Mouse (Mus musculus) heart, adult 2 months (tissue): ENCODE data around the gene Anks1. TPM values are rescaled to one million over a fixed set of nuclear protein-coding genes. Genes with fewer than 3 reads are reported as not detected.
"Not testable (repeated sequence)": the region's sequence is repeated elsewhere in the genome, so short reads cannot be mapped to it uniquely, and the experiment has no call there.

Experiments used
- DNase-seq, 2 experiments: peaks; one replicate each; pipeline ENCODE4 v3.0.0; 2021
- H3K27ac ChIP-seq: fragments of 200-600 bp; 2 replicates; pipeline ENCODE4 v1.8.1; 2022
- H3K27me3 ChIP-seq: fragments of 200-500 bp; 2 replicates; pipeline ENCODE4 v1.6.1; 2012; ENCODE audit warnings: mild to moderate bottlenecking, low read length, inconsistent platforms, mixed read lengths; ENCODE audit not compliant: control insufficient read depth, insufficient read depth
- H3K36me3 ChIP-seq: fragments of 200-500 bp; 2 replicates; pipeline ENCODE4 v1.6.1; 2012; ENCODE audit warnings: low read length, inconsistent platforms; ENCODE audit not compliant: control insufficient read depth, insufficient read depth
- H3K4me1 ChIP-seq: fragments of 200-500 bp; 2 replicates; pipeline ENCODE4 v1.6.1; 2011; ENCODE audit warnings: low read length; ENCODE audit not compliant: control insufficient read depth, insufficient read depth
- H3K4me3 ChIP-seq: fragments of 200-600 bp; 2 replicates; pipeline ENCODE4 v1.8.1; 2022
- H3K79me2 ChIP-seq: fragments of 200-500 bp; replicated peaks from 2 replicates; pipeline ENCODE4 v1.6.1; 2012; ENCODE audit warnings: mild to moderate bottlenecking, inconsistent platforms, low read length, moderate library complexity, mixed read lengths; ENCODE audit not compliant: control insufficient read depth, insufficient read depth
- H3K9ac ChIP-seq: fragments of 200-500 bp; 2 replicates; pipeline ENCODE4 v1.6.1; 2012; ENCODE audit warnings: low read depth, mild to moderate bottlenecking, control low read depth, inconsistent platforms, low read length, mixed read lengths
- CTCF ChIP-seq: fragments of 200-600 bp; IDR thresholded peaks from 2 replicates; pipeline ENCODE4 v1.8.1; 2022; ENCODE audit warnings: antibody characterized with exemption, mild to moderate bottlenecking, moderate library complexity
- EP300 ChIP-seq: fragments of 200-500 bp; IDR thresholded peaks from 2 replicates; pipeline ENCODE4 v1.6.1; 2011; ENCODE audit warnings: low read depth, low read length, control low read depth; ENCODE audit not compliant: insufficient read depth
- POLR2A ChIP-seq: fragments of 200-500 bp; IDR thresholded peaks from 2 replicates; pipeline ENCODE4 v1.6.1; 2011; ENCODE audit warnings: mild to moderate bottlenecking, low read depth, low read length, control low read depth; ENCODE audit not compliant: insufficient read depth
- WGBS: fragments of 180-500 bp; shearing (Covaris S2); methylation state at CpG from one replicate; pipeline ENCODE4 v1.1.7; 2018; 5-methylcytosine and 5-hydroxymethylcytosine counted together
- intact Hi-C: fragments of 180-260 bp; cut with DNase I; formaldehyde crosslinking; loops from one replicate; pipeline ENCODE4 v1.15.1; 2025
- polyA plus RNA-seq: library from polyadenylated mRNA; depleted of rRNA; stranded (reverse); fragments of >200 nt; gene quantifications from 2 replicates; pipeline ENCODE4 v1.2.3, GENCODE M21; 2012
- total RNA-seq, 2 experiments: library from RNA; stranded (reverse); gene quantifications; 2 replicates each; pipeline ENCODE4 v1.2.3; 2021

Anks1 gene
- total and polyA plus RNA-seq, 3 experiments, result 51.6 to 76.4 (median 64.4) TPM

DNA sequence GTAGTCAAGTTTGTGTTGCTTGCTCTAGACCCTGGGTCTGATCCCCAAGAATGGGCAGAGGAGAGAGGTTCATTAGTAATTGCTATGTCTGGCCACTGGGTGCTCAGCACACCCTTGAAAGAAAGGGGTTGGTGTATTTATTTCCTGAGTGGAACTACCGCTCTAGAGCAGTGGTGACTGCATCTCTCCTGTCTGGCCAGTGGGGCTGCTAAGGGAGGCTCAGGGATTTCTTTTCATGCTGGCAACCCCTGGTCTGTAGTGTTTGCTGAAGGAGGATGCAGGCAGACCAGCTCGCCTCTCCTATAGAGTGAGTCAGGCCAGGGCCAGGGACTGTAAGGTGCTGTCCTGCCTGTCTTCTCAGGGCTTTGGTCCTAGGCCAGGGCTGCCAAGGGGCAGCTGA is 38.0 kb downstream of the Anks1 start:
- no peak overlapping the region for H3K4me3 ChIP-seq
- H3K9ac ChIP-seq, result no peak overlapping the region
- TF ChIP-seq CTCF, result peak; percentile 14; the same call in 1 of the 2 replicates
- TF ChIP-seq EP300, result no peak
- no peak for TF ChIP-seq POLR2A
- 73% methylated on average over 2 of the region's 2 CpGs for WGBS
- no peaks in the 10 kb centered on the region for H3K27me3 ChIP-seq
- intact Hi-C loops, result no loop called here
- no peak for DNase-seq
- peaks cover 9% of the 10 kb centered on the region for H3K79me2 ChIP-seq
- peaks cover 10% of the 10 kb centered on the region for H3K4me1 ChIP-seq
- H3K36me3 ChIP-seq, result no peaks in the 10 kb centered on the region
- no peak overlapping the region for H3K27ac ChIP-seq

DNA sequence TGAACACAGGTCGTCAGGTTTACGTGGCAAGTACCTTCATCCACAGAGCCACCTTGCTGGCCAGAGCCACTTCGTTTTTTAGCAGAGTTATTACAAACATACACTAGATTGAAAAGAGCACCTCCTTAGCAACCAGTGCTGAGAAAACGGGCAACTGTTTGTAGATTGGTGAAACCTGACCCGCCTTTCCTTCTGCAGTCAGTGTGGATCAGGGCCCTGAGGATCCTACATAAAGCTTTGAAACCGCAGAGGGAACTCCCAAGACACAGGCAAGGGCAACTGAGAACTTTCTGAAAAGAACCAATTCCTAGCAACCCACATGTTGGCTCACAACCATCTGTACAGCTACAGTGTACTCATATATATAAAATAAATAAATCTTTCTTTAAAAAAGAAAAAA is 44.0 kb downstream of the Anks1 start:
- no peak for DNase-seq
- peaks cover 8% of the 10 kb centered on the region for H3K79me2 ChIP-seq
- H3K4me3 ChIP-seq, result no peak overlapping the region
- intact Hi-C loops, result no loop called here
- peaks cover 12% of the 10 kb centered on the region for H3K4me1 ChIP-seq
- no peak overlapping the region for H3K9ac ChIP-seq
- H3K27me3 ChIP-seq, result no peaks in the 10 kb centered on the region
- WGBS, result 87% methylated on average over 6 of the region's 6 CpGs
- TF ChIP-seq CTCF (no peak), EP300 (no peak), POLR2A (no peak)
- no peaks in the 10 kb centered on the region for H3K36me3 ChIP-seq
- H3K27ac ChIP-seq, result no peak overlapping the region

DNA sequence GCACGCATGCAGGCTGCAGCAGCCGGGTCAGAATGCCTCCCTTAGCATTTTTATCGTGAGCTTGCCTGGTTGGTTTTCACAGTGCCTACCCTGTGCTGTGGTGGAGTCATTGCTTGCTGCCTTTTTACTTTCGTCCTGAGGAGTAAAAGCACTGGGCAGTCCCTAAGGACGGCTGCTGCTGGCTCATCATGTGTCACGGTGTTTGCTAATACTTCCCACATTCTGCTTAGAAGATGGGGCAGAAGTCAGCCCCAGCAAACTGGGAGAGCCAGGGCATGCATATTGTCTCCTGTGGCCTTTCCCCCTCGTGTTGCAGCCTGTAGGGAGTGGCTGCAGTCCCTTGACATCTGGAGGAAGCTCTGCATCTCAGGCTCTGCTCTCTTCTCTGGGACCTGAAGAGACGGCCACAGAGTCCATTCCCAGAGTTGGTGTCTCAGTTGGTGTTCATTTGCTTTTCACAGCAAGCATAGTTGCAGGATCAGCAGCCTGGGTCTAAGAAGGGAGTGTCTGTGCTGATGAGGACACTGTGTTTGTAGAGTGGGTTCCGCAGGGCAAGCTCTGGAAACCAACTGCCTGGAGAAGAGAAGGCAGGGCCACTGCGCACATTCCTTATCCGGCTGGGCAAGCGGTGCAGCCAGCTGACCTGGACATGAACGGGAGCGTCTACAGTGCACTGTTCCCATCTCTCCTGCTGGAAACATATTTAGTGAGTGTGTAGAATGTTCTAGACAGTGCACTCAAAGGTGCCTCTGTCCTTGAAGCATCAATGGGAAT is 45.7 kb downstream of the Anks1 start:
- Histone ChIP-seq H3K27me3 (no peaks in the 10 kb centered on the region), H3K4me1 (peaks cover 14% of the 10 kb centered on the region), H3K36me3 (no peaks in the 10 kb centered on the region), H3K79me2 (0 out of 2 replicates have a peak, but pooled peaks cover 1% of the 10 kb centered on the region), H3K27ac (peak overlapping the region; percentile 21; the same call in 1 of the 2 replicates), H3K9ac (peak overlapping the region; percentile 4; the same call in 1 of the 2 replicates), H3K4me3 (no peak overlapping the region)
- DNase-seq, result peak in 1 of 2 experiments; percentile 42
- WGBS, result 42% methylated on average over 14 of the region's 14 CpGs
- intact Hi-C loops, result no loop called here
- TF ChIP-seq EP300 (no peak), POLR2A (no peak), CTCF (no peak)

GRCm38 (mm10) chr17:27957649-27958048 is 48.5 kb downstream of the Anks1 start:
- H3K4me1 ChIP-seq, result peaks cover 17% of the 10 kb centered on the region
- no peak overlapping the region for H3K4me3 ChIP-seq
- H3K27ac ChIP-seq, result peak overlapping the region; percentile 48
- WGBS, result 67% methylated on average over 9 of the region's 9 CpGs
- H3K36me3 ChIP-seq, result no peaks in the 10 kb centered on the region
- DNase-seq, result no peak
- peaks cover 2% of the 10 kb centered on the region; the same call in 1 of the 2 replicates for H3K79me2 ChIP-seq
- TF ChIP-seq CTCF, result no peak
- TF ChIP-seq EP300, result no peak
- no peak for TF ChIP-seq POLR2A
- H3K27me3 ChIP-seq, result no peaks in the 10 kb centered on the region
- H3K9ac ChIP-seq, result no peak overlapping the region
- intact Hi-C loops, result loop anchor here (2.0 kb wide), 1 partner anchor 17 kb away; no protein-coding TSS in a partner anchor

- H3K4me1 ChIP-seq, result peaks cover 10% of the 10 kb centered on the region
- no peaks in the 10 kb centered on the region for H3K27me3 ChIP-seq
- H3K36me3 ChIP-seq, result no peaks in the 10 kb centered on the region
- intact Hi-C loops, result no loop called here
- no peak overlapping the region for H3K4me3 ChIP-seq
- no peak for TF ChIP-seq POLR2A
- TF ChIP-seq CTCF, result no peak
- TF ChIP-seq EP300, result no peak
- peaks cover 2% of the 10 kb centered on the region; the same call in 1 of the 2 replicates for H3K79me2 ChIP-seq
- no peak for DNase-seq
- H3K27ac ChIP-seq, result peak overlapping the region; percentile 17; the same call in 1 of the 2 replicates
- 81% methylated on average over 21 of the region's 21 CpGs for WGBS
- H3K9ac ChIP-seq, result no peak overlapping the region
These were observed 51.3 kb downstream of the Anks1 start for GRCm38 (mm10) chr17:27960128-27961111.

DNA sequence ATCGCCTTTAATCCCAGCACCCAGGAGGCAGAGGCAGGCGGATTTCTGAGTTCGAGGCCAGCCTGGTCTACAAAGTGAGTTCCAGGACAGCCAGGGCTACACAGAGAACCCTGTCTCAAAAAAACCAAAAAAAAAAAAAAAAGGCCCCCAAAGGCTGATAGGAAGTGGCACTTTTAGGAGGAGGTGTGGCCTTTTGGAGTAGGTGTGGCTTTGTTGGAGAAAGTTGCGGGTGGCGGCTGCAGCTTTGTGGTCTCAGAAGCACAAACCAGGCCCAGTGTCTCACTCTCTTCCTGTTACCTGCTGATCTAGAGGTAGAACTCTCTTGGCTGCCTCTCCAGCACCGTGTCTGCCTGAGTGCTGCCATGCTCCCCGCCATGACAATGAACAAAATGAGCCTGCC is 54.0 kb downstream of the Anks1 start:
- H3K79me2 ChIP-seq, intact Hi-C loops, DNase-seq, H3K4me3 ChIP-seq, H3K36me3 ChIP-seq, H3K27me3 ChIP-seq, H3K27ac ChIP-seq, H3K9ac ChIP-seq: not testable (repeated sequence)
- 96% methylated on average over 7 of the region's 7 CpGs for WGBS
- peaks cover 22% of the 10 kb centered on the region for H3K4me1 ChIP-seq
